Mouse (Mus musculus) kidney, embryonic 14.5 days (tissue): ENCODE results near the gene Zdhhc4. TPM values are rescaled to one million over a fixed set of nuclear protein-coding genes. Genes with fewer than 3 reads are reported as not detected.

ENCODE experiments used
- ATAC-seq: fragments of 200-750 bp; cut with Nextera tagmentation; 2 replicates; pipeline ENCODE4 v1.8.0; 2017; ENCODE audit warnings: moderate number of reproducible peaks, mild to moderate bottlenecking, moderate TSS enrichment, moderate library complexity; ENCODE audit not compliant: low FRiP score, low TSS enrichment
- H3K27ac ChIP-seq: fragments of 300-500 bp; sonication (generic); 2 replicates; pipeline ENCODE4 v1.5.1; 2014; ENCODE audit warnings: low read depth, mild to moderate bottlenecking, low read length, moderate library complexity, mixed read lengths
- H3K27me3 ChIP-seq: fragments of 300-500 bp; sonication (generic); 2 replicates; pipeline ENCODE4 v1.6.1; 2014; ENCODE audit warnings: mild to moderate bottlenecking, low read length; ENCODE audit not compliant: control insufficient read depth, insufficient read depth
- H3K36me3 ChIP-seq: fragments of 300-500 bp; sonication (generic); 2 replicates; pipeline ENCODE4 v1.6.1; 2014; ENCODE audit warnings: low read length, mixed read lengths; ENCODE audit not compliant: control insufficient read depth, insufficient read depth
- H3K4me1 ChIP-seq: fragments of 300-500 bp; sonication (generic); 2 replicates; pipeline ENCODE4 v1.6.1; 2014; ENCODE audit warnings: low read length, mixed read lengths; ENCODE audit not compliant: control insufficient read depth, insufficient read depth
- H3K4me2 ChIP-seq: fragments of 300-500 bp; sonication (generic); replicated peaks from 2 replicates; pipeline ENCODE4 v1.6.1; 2014; ENCODE audit warnings: low read depth, mild to moderate bottlenecking, low read length
- H3K4me3 ChIP-seq: fragments of 300-500 bp; sonication (generic); 2 replicates; pipeline ENCODE4 v1.5.1; 2014; ENCODE audit warnings: mild to moderate bottlenecking, low read length
- H3K9ac ChIP-seq: fragments of 300-500 bp; sonication (generic); 2 replicates; pipeline ENCODE4 v1.6.1; 2014; ENCODE audit warnings: low read depth, mild to moderate bottlenecking, low read length, moderate library complexity
- H3K9me3 ChIP-seq: fragments of 300-500 bp; sonication (generic); 2 replicates; pipeline ENCODE4 v1.6.1; 2016; ENCODE audit warnings: low read length; ENCODE audit not compliant: control insufficient read depth
- WGBS: fragments of 180-500 bp; shearing (Covaris S2); extraction: QIAGEN DNeasy Blood & Tissue Kit; methylation state at CpG from one replicate; pipeline ENCODE4 v1.1.7; 2014; 5-methylcytosine and 5-hydroxymethylcytosine counted together
- polyA plus RNA-seq: library from polyadenylated mRNA; unstranded; fragments of >200 nt; fragmentation: Nextera tagmentation; extraction: Ambion mirVana; gene quantifications from 2 replicates; pipeline ENCODE4 v1.2.1, GENCODE M21; 2014

Zdhhc4 gene
- polyA plus RNA-seq, 1 experiment from 2014 or later: 86.2 TPM

DNA sequence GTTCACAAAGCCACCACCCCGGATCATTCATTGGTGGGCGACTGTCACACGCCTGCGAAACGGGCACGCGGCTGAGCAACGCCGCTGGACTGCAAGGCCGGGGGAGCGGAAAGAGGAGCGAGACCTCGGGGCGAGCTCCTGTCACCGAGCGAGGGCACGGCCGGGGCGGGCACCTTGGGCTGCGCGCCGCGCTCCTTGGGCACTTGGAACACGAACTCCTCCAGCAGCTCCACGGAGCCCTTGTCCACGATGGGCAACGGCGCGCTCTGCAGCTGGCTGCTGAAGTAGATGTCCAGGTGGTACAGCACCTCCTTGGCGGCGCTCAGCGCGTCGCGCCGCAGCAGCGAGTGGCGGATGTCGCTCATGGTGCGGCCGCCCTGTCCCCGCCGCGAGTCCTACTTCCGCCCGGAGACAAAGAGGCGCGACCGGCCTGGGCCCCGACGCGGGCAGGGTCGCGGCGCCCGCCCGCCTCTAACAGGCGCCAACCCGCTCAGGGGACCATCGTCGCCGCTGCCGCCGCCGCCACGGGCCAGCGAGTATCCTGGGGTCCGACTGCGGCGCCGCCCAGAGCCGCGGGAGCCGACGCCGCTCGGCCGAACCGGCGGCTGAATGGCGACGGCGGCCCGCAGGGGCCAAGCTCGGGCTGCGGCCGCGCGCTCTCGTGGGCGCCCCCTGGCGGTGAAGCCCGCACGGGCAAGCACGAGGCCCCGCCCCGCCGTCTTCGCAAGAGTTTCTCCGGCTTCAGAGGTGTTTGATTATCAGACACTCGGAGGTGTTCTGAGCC, 14.1 kb downstream of the Zdhhc4 start, which contains the start of gene E130309D02Rik:
Gene E130309D02Rik, minus strand, starts transcription at position 631 of the 784 bp plus-strand sequence.
- H3K27me3 ChIP-seq: no peaks in the 10 kb centered on the region
- under 1% methylated on average over 79 of the region's 101 CpGs for WGBS
- H3K36me3 ChIP-seq: peaks cover 64% of the 10 kb centered on the region
- H3K4me1 ChIP-seq: peaks cover 15% of the 10 kb centered on the region
- H3K9me3 ChIP-seq: no peaks in the 10 kb centered on the region
- H3K4me3 ChIP-seq: peak within 1 kb of the TSS; percentile 87
- peak; percentile 80 for ATAC-seq
- peak within 1 kb of the TSS; percentile 88 for H3K4me2 ChIP-seq
- H3K27ac ChIP-seq: peak within 1 kb of the TSS; percentile 90
- peak within 1 kb of the TSS; percentile 97 for H3K9ac ChIP-seq

DNA sequence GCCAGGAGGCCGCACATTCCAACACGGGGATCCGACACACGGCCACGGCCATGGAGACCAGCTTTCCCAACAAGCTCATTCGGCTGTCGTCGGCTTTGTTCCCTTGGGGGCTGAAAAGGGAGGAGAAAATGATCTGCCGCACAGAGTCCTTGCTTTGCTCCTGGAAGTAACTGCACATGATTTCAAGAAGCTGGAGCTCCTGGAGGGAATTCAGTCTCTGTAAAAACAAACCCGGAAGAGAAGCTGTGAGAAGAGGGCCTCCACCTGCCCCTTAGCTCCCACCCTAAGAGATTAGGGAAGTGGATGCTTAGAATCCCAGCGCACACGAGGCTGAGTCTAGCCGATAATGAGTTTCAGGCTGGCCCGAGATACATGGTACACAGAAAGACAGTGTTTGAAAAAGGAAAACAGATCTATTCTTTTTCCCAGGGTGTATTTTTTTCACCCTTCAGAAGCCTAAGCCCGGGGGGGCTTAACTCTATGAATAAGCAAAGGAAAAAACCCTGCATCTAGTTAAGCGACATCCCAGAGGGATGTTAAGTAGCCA, 14.8 kb downstream of the Zdhhc4 start:
- Histone ChIP-seq H3K9me3 (no peaks in the 10 kb centered on the region), H3K4me1 (peaks cover 15% of the 10 kb centered on the region), H3K4me3 (peak overlapping the region; percentile 87), H3K27me3 (no peaks in the 10 kb centered on the region), H3K27ac (peak overlapping the region; percentile 90; the same call in 1 of the 2 replicates), H3K9ac (peak overlapping the region; percentile 97), H3K36me3 (peaks cover 65% of the 10 kb centered on the region), H3K4me2 (peak overlapping the region; percentile 88)
- ATAC-seq: no peak
- WGBS: 4% methylated on average over 16 of the region's 16 CpGs

DNA sequence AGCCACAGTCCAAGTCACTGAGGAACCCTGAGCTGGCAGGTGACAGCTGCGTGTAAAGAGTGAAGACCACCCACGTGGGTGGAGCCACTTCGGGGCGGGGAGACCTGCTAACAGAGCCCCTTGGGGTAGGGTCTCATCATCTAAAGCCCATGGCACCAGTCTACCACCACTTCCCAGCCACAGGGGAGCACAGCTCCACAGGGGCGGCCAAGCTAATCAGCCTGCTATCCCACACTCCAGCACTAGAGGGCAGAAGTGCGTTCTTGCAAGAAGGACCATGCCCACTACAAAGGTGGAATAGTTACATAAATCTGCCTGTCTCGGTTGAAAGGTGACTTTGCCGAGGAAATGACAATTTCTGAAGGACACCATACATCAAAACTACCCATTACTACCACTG, 17.2 kb downstream of the Zdhhc4 start:
- 67% methylated on average over 8 of the region's 8 CpGs for WGBS
- Histone ChIP-seq H3K9ac (no peak overlapping the region), H3K36me3 (peaks cover 66% of the 10 kb centered on the region), H3K4me1 (peaks cover 15% of the 10 kb centered on the region), H3K4me3 (no peak overlapping the region), H3K4me2 (no peak overlapping the region), H3K9me3 (no peaks in the 10 kb centered on the region), H3K27ac (no peak overlapping the region), H3K27me3 (no peaks in the 10 kb centered on the region)
- ATAC-seq: no peak

DNA sequence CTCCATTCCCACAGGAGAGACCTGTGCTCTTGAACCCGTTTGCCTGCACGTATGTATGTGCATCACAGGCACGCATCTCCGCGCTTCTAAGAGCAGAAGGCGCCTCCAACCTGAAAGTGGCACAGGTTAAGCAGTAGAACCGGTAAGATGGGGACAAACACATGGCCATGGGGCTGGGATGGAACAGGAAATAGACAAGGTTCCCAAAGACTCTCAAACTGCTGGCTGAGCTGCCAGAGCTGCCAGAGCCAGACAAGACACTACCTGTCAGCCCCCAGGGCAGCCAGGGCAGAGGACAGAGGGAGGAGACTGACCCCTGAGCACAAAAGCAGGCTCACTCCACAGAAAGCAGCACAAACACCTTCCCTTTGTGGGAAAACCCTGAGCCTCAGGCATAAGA, 19.1 kb downstream of the Zdhhc4 start:
- Histone ChIP-seq H3K4me1 (peaks cover 11% of the 10 kb centered on the region), H3K4me3 (no peak overlapping the region), H3K9ac (no peak overlapping the region), H3K4me2 (no peak overlapping the region), H3K27me3 (no peaks in the 10 kb centered on the region), H3K9me3 (no peaks in the 10 kb centered on the region), H3K36me3 (peaks cover 78% of the 10 kb centered on the region), H3K27ac (no peak overlapping the region)
- no peak for ATAC-seq
- WGBS: 95% methylated on average over 7 of the region's 7 CpGs

DNA sequence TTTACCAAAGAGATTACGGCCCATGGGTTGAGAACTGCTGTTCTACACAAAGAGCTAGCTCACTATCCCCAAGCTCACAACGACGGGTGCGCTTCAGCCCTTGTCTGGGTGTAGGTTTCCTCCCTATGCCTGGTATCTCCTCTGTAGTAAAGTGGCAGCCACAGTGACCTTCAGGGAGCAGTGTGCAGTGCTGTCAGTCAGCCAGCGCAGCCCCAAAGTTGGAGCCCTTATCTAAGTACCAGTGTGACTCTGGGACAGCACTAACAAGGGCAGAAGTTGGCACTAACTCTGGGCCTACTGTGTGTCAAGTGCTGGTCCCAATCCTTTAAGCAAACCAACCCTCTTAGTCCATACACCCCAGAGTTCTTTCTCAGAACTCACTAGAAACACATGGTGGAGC, 20.2 kb downstream of the Zdhhc4 start:
- H3K9ac ChIP-seq: no peak overlapping the region
- peaks cover 6% of the 10 kb centered on the region for H3K4me1 ChIP-seq
- no peak overlapping the region for H3K4me3 ChIP-seq
- WGBS: 92% methylated on average over 5 of the region's 5 CpGs
- no peak overlapping the region for H3K27ac ChIP-seq
- H3K4me2 ChIP-seq: no peak overlapping the region
- peaks cover 82% of the 10 kb centered on the region for H3K36me3 ChIP-seq
- H3K27me3 ChIP-seq: no peaks in the 10 kb centered on the region
- ATAC-seq: no peak
- H3K9me3 ChIP-seq: no peaks in the 10 kb centered on the region

DNA sequence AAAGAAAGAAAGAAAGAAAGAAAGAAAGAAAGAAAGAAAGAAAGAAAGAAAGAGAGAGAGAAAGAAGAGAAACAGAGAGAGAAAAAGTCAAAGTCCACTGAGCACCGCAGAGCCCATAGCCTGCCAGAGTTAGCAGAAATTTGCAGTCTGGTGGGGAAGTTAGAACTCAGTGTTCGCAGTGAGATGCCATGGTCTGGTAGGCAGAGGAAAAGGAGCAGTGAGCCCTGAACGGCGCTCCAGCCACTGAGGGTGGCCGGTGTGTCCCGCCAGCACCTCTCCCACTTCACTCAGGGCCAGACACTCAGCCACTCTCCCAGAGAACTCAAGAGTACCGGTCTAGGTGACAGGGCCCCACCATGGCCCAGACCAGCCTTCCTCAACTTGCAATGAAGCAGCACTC, 24.8 kb downstream of the Zdhhc4 start:
- Histone ChIP-seq H3K27ac (no peak overlapping the region), H3K4me1 (no peaks in the 10 kb centered on the region), H3K9me3 (no peaks in the 10 kb centered on the region), H3K4me3 (no peak overlapping the region), H3K36me3 (peaks cover 82% of the 10 kb centered on the region), H3K4me2 (no peak overlapping the region), H3K27me3 (no peaks in the 10 kb centered on the region), H3K9ac (no peak overlapping the region)
- WGBS: 81% methylated on average over 7 of the region's 7 CpGs
- no peak for ATAC-seq

DNA sequence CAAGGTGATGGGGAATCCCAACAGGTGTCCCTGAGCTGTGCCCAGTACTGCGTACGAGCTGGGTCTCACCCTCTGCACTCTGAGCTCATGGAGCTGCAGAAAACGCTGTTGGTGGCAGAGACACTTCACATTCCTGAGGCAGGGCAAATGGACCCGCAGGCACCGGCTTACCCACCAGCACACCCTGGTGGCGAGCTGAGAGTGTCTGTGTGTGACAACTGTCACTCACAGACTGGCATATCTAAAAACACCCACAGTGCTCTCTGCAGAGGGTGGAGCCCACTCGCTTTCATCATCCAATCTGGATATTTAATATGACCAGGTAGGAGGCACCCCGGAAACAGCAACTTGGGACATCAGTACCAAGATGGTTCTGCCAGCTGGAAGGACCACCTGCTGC, 27.8 kb downstream of the Zdhhc4 start:
- Histone ChIP-seq H3K27ac (no peak overlapping the region), H3K4me1 (no peaks in the 10 kb centered on the region), H3K4me2 (no peak overlapping the region), H3K27me3 (no peaks in the 10 kb centered on the region), H3K9ac (no peak overlapping the region), H3K36me3 (peaks cover 53% of the 10 kb centered on the region), H3K4me3 (no peak overlapping the region), H3K9me3 (no peaks in the 10 kb centered on the region)
- no peak for ATAC-seq
- 75% methylated on average over 8 of the region's 8 CpGs for WGBS

DNA sequence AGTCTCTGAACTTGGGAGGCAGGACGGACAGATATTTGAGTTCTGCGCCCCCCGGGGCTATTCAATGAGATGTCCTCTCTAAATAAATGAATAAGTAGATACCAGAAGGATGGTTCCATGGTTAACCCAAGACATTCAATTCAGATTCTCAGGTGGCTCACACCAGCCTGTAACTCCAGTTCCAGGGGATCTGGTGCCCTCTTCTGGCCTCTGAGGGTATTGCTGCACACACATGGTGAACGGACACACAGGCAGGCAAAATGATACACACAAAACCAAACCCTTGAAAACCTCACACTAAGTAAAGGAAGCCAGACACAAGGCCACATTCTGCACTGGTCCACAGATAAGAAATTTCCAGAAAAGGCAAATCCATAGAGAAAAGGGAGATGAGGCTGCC, 29.4 kb downstream of the Zdhhc4 start:
- peaks cover 37% of the 10 kb centered on the region for H3K36me3 ChIP-seq

DNA sequence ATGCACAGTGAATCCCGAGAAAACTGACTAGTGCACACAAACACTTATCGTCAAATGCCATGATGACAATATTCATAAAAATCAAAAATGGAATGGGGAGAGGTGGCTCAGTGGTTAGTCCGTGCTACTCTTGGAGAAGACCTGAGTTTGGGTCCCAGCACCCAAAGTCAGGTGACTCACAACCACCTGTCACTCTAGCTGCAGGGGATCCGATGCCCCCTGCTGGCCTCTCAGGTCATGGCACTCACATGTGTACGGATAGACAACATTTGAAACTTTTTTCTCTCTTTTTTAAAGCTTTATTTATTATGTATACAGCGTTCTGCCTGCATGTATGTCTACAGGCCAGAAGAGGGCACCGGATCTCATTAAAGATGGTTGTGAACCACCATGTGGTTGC, 30.7 kb downstream of the Zdhhc4 start:
- H3K27ac ChIP-seq: no peak overlapping the region
- H3K9me3 ChIP-seq: no peaks in the 10 kb centered on the region; the same call in 1 of the 2 replicates
- H3K27me3 ChIP-seq: peaks cover 11% of the 10 kb centered on the region
- 95% methylated on average over 7 of the region's 7 CpGs for WGBS
- H3K9ac ChIP-seq: no peak overlapping the region
- H3K4me1 ChIP-seq: peaks cover 5% of the 10 kb centered on the region; the same call in 1 of the 2 replicates
- no peak for ATAC-seq
- no peak overlapping the region for H3K4me3 ChIP-seq
- H3K4me2 ChIP-seq: no peak overlapping the region
- peaks cover 35% of the 10 kb centered on the region for H3K36me3 ChIP-seq

More for the DNA sequence above, 29.4 kb downstream of the Zdhhc4 start:
- no peak for ATAC-seq
- Histone ChIP-seq H3K4me1 (no peaks in the 10 kb centered on the region), H3K9ac (no peak overlapping the region), H3K4me3 (no peak overlapping the region), H3K4me2 (no peak overlapping the region), H3K27ac (no peak overlapping the region), H3K9me3 (no peaks in the 10 kb centered on the region; the same call in 1 of the 2 replicates), H3K27me3 (no peaks in the 10 kb centered on the region)
- 94% methylated on average over 4 of the region's 4 CpGs for WGBS
